Mouse (Mus musculus): ENCODE data around the gene Islr.

DNA sequence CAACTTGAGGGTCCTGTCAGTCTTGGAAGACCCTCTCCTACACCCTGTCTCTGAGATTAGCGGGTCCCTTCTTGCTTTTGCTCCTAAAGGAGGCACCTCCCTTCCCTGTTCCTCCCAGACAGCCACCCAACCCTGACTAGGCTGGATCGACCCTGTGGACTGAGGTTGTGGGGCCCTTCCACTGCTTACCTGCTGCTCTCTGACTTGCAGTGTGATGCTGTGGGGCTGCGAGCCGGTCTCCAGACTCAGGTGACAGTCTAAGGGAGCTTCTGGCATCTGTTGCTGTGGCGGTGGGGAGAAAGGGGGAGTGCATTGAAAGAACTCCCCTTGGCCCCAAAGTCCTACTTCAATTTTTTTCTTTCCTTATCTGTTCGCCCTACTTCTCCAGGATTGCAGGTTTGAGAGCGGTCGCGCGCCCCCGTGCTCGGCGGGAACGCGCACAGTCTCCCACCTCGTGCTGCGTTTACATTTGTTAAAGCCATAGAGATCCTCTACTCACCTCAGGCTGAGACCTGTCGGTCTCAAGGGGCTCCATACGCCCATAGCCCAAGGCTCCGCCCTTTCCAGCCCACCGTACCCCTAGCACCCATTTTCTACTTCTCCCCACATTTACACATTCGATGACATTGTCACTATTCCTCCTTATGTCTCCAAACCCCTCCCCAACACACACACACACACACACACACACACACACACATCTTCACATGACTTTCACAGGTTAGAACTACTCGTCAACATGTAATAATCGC lies 2.8 kb downstream of the Islr start:
- TF ChIP-seq CTCF (IDR thresholded peaks at IDR 0.05; ENCODE audit: borderline replicate concordance, extremely low read depth, insufficient read depth, insufficient read length) (no peak), POLR2A (IDR thresholded peaks at IDR 0.05; ENCODE audit: borderline replicate concordance, extremely low read depth, insufficient read depth, insufficient read length, poor library complexity, severe bottlenecking) (no peak)

Data from brain, embryonic 14.5 days (tissue).